Comparison of ENCODE assay signal across 8 mouse cellular contexts in genomic region chr4:95278714-95279095, GRCm38 (mm10).
DNase-seq lines count a peak whose midpoint lies in the region; ATAC-seq and TF ChIP-seq lines count a peak whose summit lies in the region.

No protein-coding gene starts in this region.

- no peak for TF ChIP-seq CTCF in lung, embryonic 14.5 days (IDR thresholded peaks at IDR 0.05; ENCODE audit: low read depth)

- no peaks in the 10 kb centered on the region for H3K9me3 ChIP-seq in hindbrain, embryonic 11.5 days (ENCODE audit: control insufficient read depth, low read length)
- H3K9me3 ChIP-seq in hindbrain, embryonic 14.5 days (ENCODE audit: control insufficient read depth, low read length) = no peaks in the 10 kb centered on the region
- no peaks in the 10 kb centered on the region for H3K9me3 ChIP-seq in intestine, embryonic 14.5 days (ENCODE audit: control insufficient read depth, low read length)
- no peaks in the 10 kb centered on the region for H3K9me3 ChIP-seq in lung, embryonic 14.5 days (ENCODE audit: low read depth, low read length)

- ATAC-seq in hindbrain, embryonic 11.5 days (ENCODE audit: low FRiP score) = no peak
- no peak for ATAC-seq in hindbrain, embryonic 14.5 days (ENCODE audit: low FRiP score)
- peak; percentile 72 for ATAC-seq in intestine, embryonic 14.5 days (replicated peaks; ENCODE audit: low FRiP score, low TSS enrichment, low read depth)
- ATAC-seq in lung, embryonic 14.5 days (ENCODE audit: insufficient read depth) = peak; percentile 81

- no peaks in the 10 kb centered on the region for H3K27me3 ChIP-seq in hindbrain, embryonic 11.5 days (ENCODE audit: control insufficient read depth, insufficient read depth, low read length)
- H3K27me3 ChIP-seq in hindbrain, embryonic 14.5 days (ENCODE audit: control insufficient read depth, insufficient read depth, low read length) = no peaks in the 10 kb centered on the region
- H3K27me3 ChIP-seq in intestine, embryonic 14.5 days (replicated peaks; ENCODE audit: control insufficient read depth, insufficient read depth, low read length) = no peaks in the 10 kb centered on the region
- H3K27me3 ChIP-seq in lung, embryonic 14.5 days (ENCODE audit: insufficient read depth, low read length) = no peaks in the 10 kb centered on the region

- WGBS in hindbrain, embryonic 11.5 days = 46% methylated on average over 13 of the region's 13 CpGs
- 42% methylated on average over 13 of the region's 13 CpGs for WGBS in hindbrain, embryonic 14.5 days
- 9% methylated on average over 13 of the region's 13 CpGs for WGBS in intestine, embryonic 14.5 days
- WGBS in lung, embryonic 14.5 days = 11% methylated on average over 13 of the region's 13 CpGs

- H3K36me3 ChIP-seq in hindbrain, embryonic 11.5 days (ENCODE audit: control insufficient read depth, insufficient read depth, low read length) = no peaks in the 10 kb centered on the region
- no peaks in the 10 kb centered on the region for H3K36me3 ChIP-seq in hindbrain, embryonic 14.5 days (replicated peaks; ENCODE audit: control insufficient read depth, insufficient read depth)
- H3K36me3 ChIP-seq in intestine, embryonic 14.5 days (ENCODE audit: control insufficient read depth, insufficient read depth, low read length) = no peaks in the 10 kb centered on the region
- no peaks in the 10 kb centered on the region for H3K36me3 ChIP-seq in lung, embryonic 14.5 days (ENCODE audit: insufficient read depth)

- peak; percentile 14 for DNase-seq in hindbrain, embryonic 11.5 days (ENCODE audit: low spot score)
- no peak for DNase-seq in hindbrain, embryonic 14.5 days (ENCODE audit: low spot score)
- peak; percentile 72 for DNase-seq in intestine, embryonic 14.5 days (ENCODE audit: low spot score)
- peak; percentile 83 for DNase-seq in lung, embryonic 14.5 days
- peak; percentile 10 for DNase-seq in urinary bladder, postnatal 25 days (ENCODE audit: low spot score)
- DNase-seq in cerebellum, adult 9-10 months = no peak
- DNase-seq in left cerebral cortex, postnatal 25 days (ENCODE audit: low spot score in 2 of 2) = no peak
- no peak for DNase-seq in cerebellum, postnatal 36 days

- H3K27ac ChIP-seq in hindbrain, embryonic 11.5 days (ENCODE audit: low read depth, low read length) = no peak overlapping the region
- no peak overlapping the region for H3K27ac ChIP-seq in hindbrain, embryonic 14.5 days
- H3K27ac ChIP-seq in intestine, embryonic 14.5 days (ENCODE audit: low read depth) = peak overlapping the region; percentile 94
- H3K27ac ChIP-seq in lung, embryonic 14.5 days (ENCODE audit: low read depth) = peak overlapping the region; percentile 86

- no peak overlapping the region for H3K4me2 ChIP-seq in hindbrain, embryonic 11.5 days (replicated peaks; ENCODE audit: low read depth, low read length)
- no peak overlapping the region for H3K4me2 ChIP-seq in hindbrain, embryonic 14.5 days (replicated peaks)
- H3K4me2 ChIP-seq in intestine, embryonic 14.5 days (ENCODE audit: low read length) = peak overlapping the region; percentile 41
- H3K4me2 ChIP-seq in lung, embryonic 14.5 days = peak overlapping the region; percentile 37

- no peak overlapping the region for H3K4me3 ChIP-seq in hindbrain, embryonic 11.5 days (ENCODE audit: low read depth, low read length)
- H3K4me3 ChIP-seq in hindbrain, embryonic 14.5 days (replicated peaks; ENCODE audit: low read length) = no peak overlapping the region
- H3K4me3 ChIP-seq in intestine, embryonic 14.5 days (ENCODE audit: low read depth, low read length) = no peak overlapping the region
- H3K4me3 ChIP-seq in lung, embryonic 14.5 days (ENCODE audit: low read depth, low read length) = no peak overlapping the region

- intact Hi-C loops in left cerebral cortex, postnatal 25 days (cut with DNase I) = no loop called here

- H3K4me1 ChIP-seq in hindbrain, embryonic 11.5 days (replicated peaks; ENCODE audit: control insufficient read depth, insufficient read depth, low read length) = peaks cover 2% of the 10 kb centered on the region; the same call in 1 of the 2 replicates
- H3K4me1 ChIP-seq in hindbrain, embryonic 14.5 days (replicated peaks; ENCODE audit: control insufficient read depth, insufficient read depth, low read length) = no peaks in the 10 kb centered on the region
- peaks cover 20% of the 10 kb centered on the region for H3K4me1 ChIP-seq in intestine, embryonic 14.5 days (replicated peaks; ENCODE audit: control insufficient read depth, insufficient read depth, low read length)
- H3K4me1 ChIP-seq in lung, embryonic 14.5 days (ENCODE audit: insufficient read depth) = peaks cover 16% of the 10 kb centered on the region

- no peak overlapping the region for H3K9ac ChIP-seq in hindbrain, embryonic 11.5 days (ENCODE audit: low read depth, low read length)
- no peak overlapping the region for H3K9ac ChIP-seq in hindbrain, embryonic 14.5 days
- peak overlapping the region; percentile 25; the same call in 1 of the 2 replicates for H3K9ac ChIP-seq in intestine, embryonic 14.5 days (ENCODE audit: low read length)
- H3K9ac ChIP-seq in lung, embryonic 14.5 days = peak overlapping the region; percentile 10; the same call in 1 of the 2 replicates

Comparison
In these comparisons a context has a peak if more than half of its experiments do, and no peak if none do; other contexts are left out.
1. DNase-seq: peak in hindbrain, embryonic 11.5 days (single experiment), intestine, embryonic 14.5 days (single experiment), lung, embryonic 14.5 days (single experiment) and urinary bladder, postnatal 25 days (single experiment); none in hindbrain, embryonic 14.5 days (single experiment), cerebellum, adult 9-10 months (single experiment), left cerebral cortex, postnatal 25 days (0 of 2) and cerebellum, postnatal 36 days (0 of 2).
2. ATAC-seq: peak in intestine, embryonic 14.5 days (single experiment) and lung, embryonic 14.5 days (single experiment); none in hindbrain, embryonic 11.5 days (single experiment) and hindbrain, embryonic 14.5 days (single experiment).
3. H3K27ac ChIP-seq: peak in intestine, embryonic 14.5 days (single experiment) and lung, embryonic 14.5 days (single experiment); none in hindbrain, embryonic 11.5 days (single experiment) and hindbrain, embryonic 14.5 days (single experiment).
4. H3K4me2 ChIP-seq: peak in intestine, embryonic 14.5 days (single experiment) and lung, embryonic 14.5 days (single experiment); none in hindbrain, embryonic 11.5 days (single experiment) and hindbrain, embryonic 14.5 days (single experiment).
5. H3K9ac ChIP-seq: peak in intestine, embryonic 14.5 days (single experiment) and lung, embryonic 14.5 days (single experiment); none in hindbrain, embryonic 11.5 days (single experiment) and hindbrain, embryonic 14.5 days (single experiment).